Mouse (Mus musculus) embryonic fibroblast, embryonic 13.5 days (primary cell): ENCODE measurements around the gene Tor1b. TPM values are rescaled to one million over a fixed set of nuclear protein-coding genes. Genes with fewer than 3 reads are reported as not detected.
"Not testable (repeated sequence)": the region's sequence is repeated elsewhere in the genome, so short reads cannot be mapped to it uniquely, and the experiment has no call there.

Experiments used
- H3K27ac ChIP-seq: 2 replicates; pipeline ENCODE4 v1.5.1; 2012; ENCODE audit warnings: low read length, control low read depth, inconsistent platforms; ENCODE audit not compliant: insufficient read depth
- H3K4me1 ChIP-seq: 2 replicates; pipeline ENCODE4 v1.6.1; 2011; ENCODE audit warnings: low read length; ENCODE audit not compliant: control insufficient read depth, insufficient read depth
- H3K4me3 ChIP-seq: 2 replicates; pipeline ENCODE4 v1.5.1; 2011; ENCODE audit warnings: mild to moderate bottlenecking, control low read depth, low read length; ENCODE audit not compliant: insufficient read depth
- CTCF ChIP-seq: IDR thresholded peaks from 2 replicates; pipeline ENCODE4 v1.5.1; 2011; ENCODE audit warnings: mild to moderate bottlenecking, control low read depth, low read length, moderate library complexity, borderline replicate concordance; ENCODE audit not compliant: insufficient read depth
- POLR2A ChIP-seq: IDR thresholded peaks from 2 replicates; pipeline ENCODE4 v1.6.1; 2011; ENCODE audit warnings: low read depth, mild to moderate bottlenecking, control low read depth, low read length, moderate library complexity
- polyA plus RNA-seq: library from polyadenylated mRNA; stranded (reverse); fragments of >200 nt; gene quantifications from 2 replicates; pipeline ENCODE4 v1.2.4, GENCODE M21; 2011; ENCODE audit warnings: low read depth; ENCODE audit not compliant: missing spikeins, insufficient read length

The Tor1b gene
- polyA plus RNA-seq, 1 experiment: 47.1 TPM

GRCm38 (mm10) chr2:30918126-30918525, 34.6 kb upstream of the Tor1b start:
- H3K27ac ChIP-seq: 0 out of 2 replicates have a peak overlapping the region, but pooled peaks have one; percentile 0
- peaks cover 10% of the 10 kb centered on the region for H3K4me1 ChIP-seq
- TF ChIP-seq CTCF (no peak), POLR2A (no peak)
- H3K4me3 ChIP-seq: no peak overlapping the region

- TF ChIP-seq POLR2A: no peak
- TF ChIP-seq CTCF: no peak
- Histone ChIP-seq H3K4me3 (no peak overlapping the region), H3K27ac (peak overlapping the region; percentile 15)
Measured at GRCm38 (mm10) chr2:30918780-30919329, 33.9 kb upstream of the Tor1b start.

GRCm38 (mm10) chr2:30920216-30920615, 32.5 kb upstream of the Tor1b start:
- H3K27ac ChIP-seq: 0 out of 2 replicates have a peak overlapping the region, but pooled peaks have one; percentile 48
- peaks cover 10% of the 10 kb centered on the region for H3K4me1 ChIP-seq
- TF ChIP-seq POLR2A (no peak), CTCF (no peak)
- no peak overlapping the region for H3K4me3 ChIP-seq

More at GRCm38 (mm10) chr2:30918780-30919329, 33.9 kb upstream of the Tor1b start:
- H3K4me1 ChIP-seq: peaks cover 10% of the 10 kb centered on the region

- H3K27ac ChIP-seq: no peak overlapping the region
- no peak for TF ChIP-seq POLR2A
- TF ChIP-seq CTCF: no peak
Measured at GRCm38 (mm10) chr2:30923099-30923498, 29.7 kb upstream of the Tor1b start.

GRCm38 (mm10) chr2:30925181-30925580, 27.6 kb upstream of the Tor1b start:
- Histone ChIP-seq H3K4me1 (peaks cover 2% of the 10 kb centered on the region), H3K4me3 (no peak overlapping the region), H3K27ac (no peak overlapping the region)
- TF ChIP-seq POLR2A (no peak), CTCF (no peak)

More at GRCm38 (mm10) chr2:30923099-30923498, 29.7 kb upstream of the Tor1b start:
- Histone ChIP-seq H3K4me3 (no peak overlapping the region), H3K4me1 (peaks cover 12% of the 10 kb centered on the region)

GRCm38 (mm10) chr2:30926381-30926780, 26.4 kb upstream of the Tor1b start:
- no peak overlapping the region for H3K4me3 ChIP-seq
- H3K4me1 ChIP-seq: peaks cover 2% of the 10 kb centered on the region; the same call in 1 of the 2 replicates
- TF ChIP-seq CTCF (no peak), POLR2A (no peak)
- H3K27ac ChIP-seq: no peak overlapping the region

GRCm38 (mm10) chr2:30927151-30927781, 25.5 kb upstream of the Tor1b start:
- TF ChIP-seq CTCF (no peak), POLR2A (no peak)
- H3K4me3 ChIP-seq: no peak overlapping the region
- peak overlapping the region; percentile 32; the same call in 1 of the 2 replicates for H3K27ac ChIP-seq
- H3K4me1 ChIP-seq: peaks cover 2% of the 10 kb centered on the region; the same call in 1 of the 2 replicates

- H3K4me3 ChIP-seq: no peak overlapping the region
- peaks cover 2% of the 10 kb centered on the region; the same call in 1 of the 2 replicates for H3K4me1 ChIP-seq
- TF ChIP-seq POLR2A (no peak), CTCF (peak; percentile 59; the same call in 1 of the 2 replicates)
- H3K27ac ChIP-seq: peak overlapping the region; percentile 32; the same call in 1 of the 2 replicates
Measured at GRCm38 (mm10) chr2:30927844-30928628, 24.7 kb upstream of the Tor1b start.

- Histone ChIP-seq H3K4me3 (no peak overlapping the region), H3K4me1 (peaks cover 2% of the 10 kb centered on the region), H3K27ac (peak overlapping the region; percentile 12; the same call in 1 of the 2 replicates)
- TF ChIP-seq POLR2A (no peak), CTCF (no peak)
Measured at GRCm38 (mm10) chr2:30928893-30929482, 23.8 kb upstream of the Tor1b start.

- Histone ChIP-seq H3K27ac (peak within 1 kb of the TSS; percentile 12; the same call in 1 of the 2 replicates), H3K4me1 (peaks cover 2% of the 10 kb centered on the region), H3K4me3 (no peak within 1 kb of the TSS)
- TF ChIP-seq CTCF (0 out of 2 replicates have a peak, but pooled peaks have one; percentile 24), POLR2A (no peak)
Measured at GRCm38 (mm10) chr2:30929483-30930045, 23.2 kb upstream of the Tor1b start, which contains the start of gene Ptges. Gene Ptges, minus strand, starts transcription at chr2:30929863.

GRCm38 (mm10) chr2:30930846-30931245, 21.9 kb upstream of the Tor1b start:
- not testable (repeated sequence) for H3K4me3 ChIP-seq, H3K4me1 ChIP-seq, H3K27ac ChIP-seq
